Mouse (Mus musculus) heart, adult 2 months (tissue): ENCODE results near the gene Pde8b.

Experiments
- CTCF ChIP-seq: fragments of 200-600 bp; IDR thresholded peaks from 2 replicates; pipeline ENCODE4 v1.8.1; 2022; ENCODE audit warnings: antibody characterized with exemption, mild to moderate bottlenecking, moderate library complexity
- POLR2A ChIP-seq: fragments of 200-500 bp; IDR thresholded peaks from 2 replicates; pipeline ENCODE4 v1.6.1; 2011; ENCODE audit warnings: mild to moderate bottlenecking, low read depth, low read length, control low read depth; ENCODE audit not compliant: insufficient read depth

GRCm38 (mm10) chr13:95230326-95230725 lies 19.8 kb downstream of the Pde8b start:
- TF ChIP-seq POLR2A = no peak
- TF ChIP-seq CTCF = no peak
